Mouse (Mus musculus): Measurements from ENCODE around the gene Ccdc93.

GRCm38 (mm10) chr1:121398231-121398630 lies 32.6 kb upstream of the Ccdc93 start:
- TF ChIP-seq MYB (IDR thresholded peaks at IDR 0.05; ENCODE audit: low read depth, low read length) (no peak), EP300 (IDR thresholded peaks at IDR 0.05; ENCODE audit: low read depth in 1 of 2, low read length in 2 of 2) (no peak), ZNF384 (IDR thresholded peaks at IDR 0.05; ENCODE audit: low read depth, low read length) (no peak), USF1 (IDR thresholded peaks at IDR 0.05; ENCODE audit: low read depth, low read length) (no peak), POLR2A (IDR thresholded peaks at IDR 0.05; ENCODE audit: control insufficient read depth in 1 of 2, insufficient read depth in 1 of 2, low read depth in 1 of 2, low read length in 2 of 2, poor library complexity in 1 of 2) (no peak), RCOR1 (IDR thresholded peaks at IDR 0.05; ENCODE audit: low read depth, low read length) (no peak)
